Mouse (Mus musculus): ENCODE results near the gene Foxp1. TPM values are rescaled to one million over a fixed set of nuclear protein-coding genes. Genes with fewer than 3 reads are reported as not detected.

The Foxp1 gene
- polyA plus RNA-seq, 1 experiment from 2014 or later = 88.1 TPM

DNA sequence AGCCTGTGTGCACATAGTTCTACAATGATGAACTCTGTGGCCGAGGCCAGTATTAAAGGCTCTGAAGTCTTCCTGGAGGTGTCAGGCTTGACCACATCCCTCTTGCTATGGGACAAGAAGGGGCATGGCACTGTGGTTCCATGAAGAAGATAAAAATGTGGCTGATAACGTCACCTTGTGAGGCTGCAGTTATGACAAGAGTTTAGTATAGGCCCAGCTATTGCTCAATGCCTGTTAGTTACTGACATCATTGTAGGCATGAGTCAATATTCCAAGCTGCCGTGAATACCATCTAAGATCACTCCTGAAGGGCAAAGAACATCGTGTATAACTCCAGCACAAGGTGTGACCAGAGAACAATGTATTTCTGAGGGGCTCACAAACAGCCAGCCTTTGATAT, 323.2 kb downstream of the Foxp1 start:
- Histone ChIP-seq H3K27me3 (ENCODE audit: control insufficient read depth, insufficient read depth, low read length) (no peaks in the 10 kb centered on the region), H3K9me3 (ENCODE audit: control insufficient read depth, low read length) (no peaks in the 10 kb centered on the region), H3K4me1 (ENCODE audit: control insufficient read depth in 2 of 2, insufficient read depth in 2 of 2, low read length in 2 of 2) (peaks cover 33 to 76% of the 10 kb centered on the region in 2 experiments), H3K4me3 (ENCODE audit: control insufficient read depth in 1 of 2, insufficient read depth in 1 of 2, low read depth in 1 of 2, low read length in 2 of 2) (no peak overlapping the region), H3K27ac (replicated peaks in 1 of 2; ENCODE audit: control insufficient read depth in 1 of 2, insufficient read depth in 1 of 2, low read depth in 2 of 2, low read length in 2 of 2) (peak overlapping the region; percentile 50 to 95; a peak in 3 of 4 replicates), H3K36me3 (ENCODE audit: control insufficient read depth, insufficient read depth, low read length) (no peaks in the 10 kb centered on the region), H3K9ac (ENCODE audit: low read length) (no peak overlapping the region), H3K4me2 (ENCODE audit: low read length) (no peak overlapping the region)
- WGBS = 54% methylated on average over 4 of the region's 4 CpGs
- ATAC-seq (ENCODE audit: insufficient number of reproducible peaks, insufficient read depth, low FRiP score, low read depth) = no peak

DNA sequence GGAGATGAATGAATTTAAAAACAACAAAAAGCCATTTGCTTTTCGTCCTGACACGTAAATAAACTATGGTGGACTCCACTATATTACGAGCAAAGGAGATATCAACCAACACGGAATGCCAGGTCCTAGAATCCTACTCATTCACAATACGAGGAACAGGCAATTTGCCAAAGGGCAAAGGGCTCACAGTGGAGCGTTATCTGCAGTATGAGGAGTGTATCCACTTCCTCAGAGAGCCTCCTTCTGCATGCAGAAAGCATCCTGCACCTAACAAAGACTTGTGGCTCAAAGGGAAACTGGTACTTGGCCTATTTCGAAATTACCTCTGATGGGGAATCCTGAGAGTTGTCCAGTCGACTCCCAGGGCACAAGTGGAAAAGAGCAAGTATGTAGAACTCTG, 328.8 kb downstream of the Foxp1 start:
- Histone ChIP-seq H3K9me3 (ENCODE audit: control insufficient read depth, low read length) (no peaks in the 10 kb centered on the region), H3K27ac (replicated peaks in 1 of 2; ENCODE audit: control insufficient read depth in 1 of 2, insufficient read depth in 1 of 2, low read depth in 2 of 2, low read length in 2 of 2) (0 out of 4 replicates have a peak overlapping the region, but pooled peaks of 1 of the 2 experiments have one; percentile 7), H3K36me3 (ENCODE audit: control insufficient read depth, insufficient read depth, low read length) (no peaks in the 10 kb centered on the region), H3K9ac (ENCODE audit: low read length) (no peak overlapping the region), H3K27me3 (ENCODE audit: control insufficient read depth, insufficient read depth, low read length) (no peaks in the 10 kb centered on the region), H3K4me2 (ENCODE audit: low read length) (no peak overlapping the region), H3K4me1 (ENCODE audit: control insufficient read depth in 2 of 2, insufficient read depth in 2 of 2, low read length in 2 of 2) (peaks cover 16 to 53% of the 10 kb centered on the region in 2 experiments), H3K4me3 (ENCODE audit: control insufficient read depth in 1 of 2, insufficient read depth in 1 of 2, low read depth in 1 of 2, low read length in 2 of 2) (no peak overlapping the region)
- no peak for ATAC-seq (ENCODE audit: insufficient number of reproducible peaks, insufficient read depth, low FRiP score, low read depth)
- 20% methylated on average over 8 of the region's 8 CpGs for WGBS

DNA sequence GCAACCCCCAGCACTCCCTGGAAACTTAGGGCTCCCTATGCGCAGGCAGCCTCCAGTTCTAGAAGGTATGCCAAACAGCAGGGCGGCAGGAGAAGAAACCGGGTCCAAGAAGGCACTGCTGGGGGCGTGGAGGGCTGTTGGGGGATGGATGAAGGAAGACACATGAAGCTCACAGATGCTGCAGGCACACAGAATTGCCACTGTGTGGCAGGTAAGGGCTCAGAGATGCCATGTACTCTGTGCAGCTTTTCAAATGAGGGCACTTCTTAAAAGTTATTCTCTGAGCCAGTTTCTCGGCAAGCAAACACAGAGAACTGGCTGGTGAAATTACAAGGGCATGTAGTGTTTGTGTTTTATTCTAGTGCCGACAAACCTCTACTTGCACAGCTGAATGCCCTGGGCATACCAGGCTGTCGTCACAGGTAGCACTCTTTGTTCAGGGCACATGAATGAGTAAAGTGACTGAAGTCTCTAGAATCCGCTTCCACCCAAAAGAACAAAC, 330.8 kb downstream of the Foxp1 start:
- H3K9me3 ChIP-seq (ENCODE audit: control insufficient read depth, low read length) = no peaks in the 10 kb centered on the region
- peak overlapping the region; percentile 21; the same call in 1 of the 2 replicates for H3K4me2 ChIP-seq (ENCODE audit: low read length)
- no peaks in the 10 kb centered on the region for H3K27me3 ChIP-seq (ENCODE audit: control insufficient read depth, insufficient read depth, low read length)
- no peak overlapping the region for H3K27ac ChIP-seq (replicated peaks in 1 of 2; ENCODE audit: control insufficient read depth in 1 of 2, insufficient read depth in 1 of 2, low read depth in 2 of 2, low read length in 2 of 2)
- ATAC-seq (ENCODE audit: insufficient number of reproducible peaks, insufficient read depth, low FRiP score, low read depth) = no peak
- H3K4me3 ChIP-seq (ENCODE audit: control insufficient read depth in 1 of 2, insufficient read depth in 1 of 2, low read depth in 1 of 2, low read length in 2 of 2) = no peak overlapping the region
- peaks cover 14 to 44% of the 10 kb centered on the region in 2 experiments for H3K4me1 ChIP-seq (ENCODE audit: control insufficient read depth in 2 of 2, insufficient read depth in 2 of 2, low read length in 2 of 2)
- 44% methylated on average over 8 of the region's 8 CpGs for WGBS
- H3K36me3 ChIP-seq (ENCODE audit: control insufficient read depth, insufficient read depth, low read length) = no peaks in the 10 kb centered on the region
- H3K9ac ChIP-seq (ENCODE audit: low read length) = 0 out of 2 replicates have a peak overlapping the region, but pooled peaks have one; percentile 5

DNA sequence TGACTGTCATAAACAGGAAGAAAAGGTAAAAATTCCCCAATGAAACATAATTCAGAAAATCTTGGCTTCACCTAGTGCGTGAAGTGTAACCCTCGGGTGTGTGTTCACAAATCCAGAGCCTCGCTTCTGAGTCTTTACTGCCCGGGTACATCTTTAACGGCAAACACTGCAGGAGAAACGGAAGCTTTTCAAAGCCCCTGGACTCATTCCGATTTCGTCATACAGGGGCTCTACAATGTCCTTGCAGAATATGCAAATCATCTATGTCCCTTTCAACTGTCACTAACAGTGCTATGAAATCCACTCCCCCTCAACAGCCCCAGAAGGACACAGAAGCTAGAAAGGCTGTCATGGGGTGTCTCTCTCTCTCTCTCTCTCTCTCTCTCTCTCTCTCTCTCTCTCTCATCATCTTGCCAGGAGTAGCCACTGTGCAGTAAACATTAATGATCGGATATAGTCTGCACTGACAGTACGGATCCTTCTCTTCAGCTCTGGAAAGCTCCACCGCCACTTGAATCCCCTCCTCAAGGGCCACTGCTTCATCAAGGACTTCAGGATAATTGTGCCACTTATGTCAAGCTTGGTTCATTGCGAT, 331.4 kb downstream of the Foxp1 start:
- 56% methylated on average over 12 of the region's 12 CpGs for WGBS
- H3K36me3 ChIP-seq (ENCODE audit: control insufficient read depth, insufficient read depth, low read length) = no peaks in the 10 kb centered on the region
- H3K27ac ChIP-seq (replicated peaks in 1 of 2; ENCODE audit: control insufficient read depth in 1 of 2, insufficient read depth in 1 of 2, low read depth in 2 of 2, low read length in 2 of 2) = no peak overlapping the region
- H3K9ac ChIP-seq (ENCODE audit: low read length) = 0 out of 2 replicates have a peak overlapping the region, but pooled peaks have one; percentile 5
- ATAC-seq (ENCODE audit: insufficient number of reproducible peaks, insufficient read depth, low FRiP score, low read depth) = no peak
- no peak overlapping the region for H3K4me3 ChIP-seq (ENCODE audit: control insufficient read depth in 1 of 2, insufficient read depth in 1 of 2, low read depth in 1 of 2, low read length in 2 of 2)
- peaks cover 17 to 44% of the 10 kb centered on the region in 2 experiments for H3K4me1 ChIP-seq (ENCODE audit: control insufficient read depth in 2 of 2, insufficient read depth in 2 of 2, low read length in 2 of 2)
- peak overlapping the region; percentile 21; the same call in 1 of the 2 replicates for H3K4me2 ChIP-seq (ENCODE audit: low read length)
- no peaks in the 10 kb centered on the region for H3K27me3 ChIP-seq (ENCODE audit: control insufficient read depth, insufficient read depth, low read length)
- no peaks in the 10 kb centered on the region for H3K9me3 ChIP-seq (ENCODE audit: control insufficient read depth, low read length)

DNA sequence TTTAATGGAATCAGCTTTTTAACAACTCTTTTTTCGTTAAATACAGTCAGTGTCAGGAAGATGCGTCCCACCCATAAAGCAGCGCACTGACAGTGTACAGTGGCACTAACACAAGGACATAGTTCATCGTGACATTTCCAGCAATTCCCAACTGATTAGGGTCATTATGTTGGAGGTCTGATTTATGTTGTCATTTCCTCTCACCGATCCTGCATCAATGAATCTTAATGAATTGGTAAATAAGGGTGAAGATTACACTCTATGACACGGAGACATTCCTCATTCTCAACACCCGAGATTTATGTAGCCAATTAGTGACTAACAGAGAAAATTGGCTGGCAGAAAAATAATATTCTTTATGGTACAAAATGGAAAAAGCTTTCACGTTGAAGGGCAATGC, 332.6 kb downstream of the Foxp1 start:
- H3K4me2 ChIP-seq (ENCODE audit: low read length) = no peak overlapping the region
- H3K9me3 ChIP-seq (ENCODE audit: control insufficient read depth, low read length) = no peaks in the 10 kb centered on the region
- no peak overlapping the region for H3K27ac ChIP-seq (replicated peaks in 1 of 2; ENCODE audit: control insufficient read depth in 1 of 2, insufficient read depth in 1 of 2, low read depth in 2 of 2, low read length in 2 of 2)
- peaks cover 17 to 45% of the 10 kb centered on the region in 2 experiments for H3K4me1 ChIP-seq (ENCODE audit: control insufficient read depth in 2 of 2, insufficient read depth in 2 of 2, low read length in 2 of 2)
- no peaks in the 10 kb centered on the region for H3K27me3 ChIP-seq (ENCODE audit: control insufficient read depth, insufficient read depth, low read length)
- 69% methylated on average over 8 of the region's 8 CpGs for WGBS
- no peak for ATAC-seq (ENCODE audit: insufficient number of reproducible peaks, insufficient read depth, low FRiP score, low read depth)
- no peaks in the 10 kb centered on the region for H3K36me3 ChIP-seq (ENCODE audit: control insufficient read depth, insufficient read depth, low read length)
- H3K4me3 ChIP-seq (ENCODE audit: control insufficient read depth in 1 of 2, insufficient read depth in 1 of 2, low read depth in 1 of 2, low read length in 2 of 2) = no peak overlapping the region
- no peak overlapping the region for H3K9ac ChIP-seq (ENCODE audit: low read length)

DNA sequence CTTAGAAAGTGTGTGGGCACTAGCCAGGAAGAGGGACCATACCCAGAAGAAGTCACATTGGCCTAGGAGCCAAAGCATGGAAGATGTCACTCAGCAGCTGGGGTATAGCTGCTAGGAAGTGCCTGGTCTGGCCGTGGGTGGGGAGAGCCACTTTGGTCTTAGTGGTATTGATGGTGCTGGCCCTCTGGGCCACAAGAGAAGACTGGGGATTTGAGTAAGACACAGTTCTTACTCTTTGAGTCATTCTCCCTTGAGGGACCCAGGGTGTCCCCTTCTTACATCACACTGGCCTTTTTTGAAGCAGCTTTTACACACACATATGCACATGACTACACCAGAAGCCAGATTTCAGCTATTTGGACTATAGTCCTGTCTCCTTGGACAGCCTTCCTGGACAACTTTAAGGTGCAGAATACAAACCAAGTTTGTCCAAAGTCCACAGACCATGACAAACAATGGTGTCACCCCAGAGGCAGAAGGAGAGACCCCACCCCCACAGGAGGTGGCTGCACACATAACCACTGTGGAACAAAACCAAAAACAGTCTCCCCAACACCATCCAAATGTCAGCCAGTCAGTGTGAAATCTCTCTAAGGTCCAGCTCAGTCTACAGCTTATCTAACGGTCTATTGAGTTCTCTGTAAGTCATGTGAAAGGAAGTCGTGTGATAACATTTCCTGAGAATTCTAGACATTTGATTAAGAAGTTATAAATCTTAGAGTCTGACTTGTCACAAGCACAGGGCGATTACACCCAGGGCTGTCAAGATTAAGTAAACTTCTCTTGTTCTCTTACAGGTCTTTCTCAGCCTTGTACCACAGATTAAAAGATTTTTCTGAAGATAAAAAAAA, 333.9 kb downstream of the Foxp1 start:
- Histone ChIP-seq H3K9me3 (ENCODE audit: control insufficient read depth, low read length) (no peaks in the 10 kb centered on the region), H3K4me2 (ENCODE audit: low read length) (no peak overlapping the region), H3K36me3 (ENCODE audit: control insufficient read depth, insufficient read depth, low read length) (no peaks in the 10 kb centered on the region)

DNA sequence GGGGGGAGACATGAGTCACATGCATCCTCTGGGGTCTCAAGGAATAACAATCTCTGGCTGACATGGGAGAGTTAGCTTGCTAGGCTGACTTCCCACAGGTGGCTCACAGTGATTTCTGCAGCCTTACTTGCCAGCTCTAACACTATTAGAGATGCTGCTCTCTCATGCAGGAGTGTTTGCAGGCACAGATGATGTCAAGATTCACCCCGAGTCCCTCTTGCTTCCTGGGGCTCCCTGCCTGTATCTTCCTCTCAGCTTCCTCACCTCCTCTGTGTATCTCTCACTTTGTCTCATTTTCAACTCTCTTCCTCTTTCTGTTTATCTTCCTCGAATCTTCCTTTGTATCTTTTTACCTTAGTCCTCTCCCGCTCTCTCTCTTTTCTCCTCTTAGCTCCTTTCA, 334.6 kb downstream of the Foxp1 start:
- Histone ChIP-seq H3K9me3 (ENCODE audit: control insufficient read depth, low read length) (no peaks in the 10 kb centered on the region), H3K4me3 (ENCODE audit: control insufficient read depth in 1 of 2, insufficient read depth in 1 of 2, low read depth in 1 of 2, low read length in 2 of 2) (no peak overlapping the region), H3K4me2 (ENCODE audit: low read length) (no peak overlapping the region), H3K9ac (ENCODE audit: low read length) (no peak overlapping the region), H3K4me1 (ENCODE audit: control insufficient read depth in 2 of 2, insufficient read depth in 2 of 2, low read length in 2 of 2) (peaks cover 14 to 32% of the 10 kb centered on the region in 2 experiments), H3K27ac (replicated peaks in 1 of 2; ENCODE audit: control insufficient read depth in 1 of 2, insufficient read depth in 1 of 2, low read depth in 2 of 2, low read length in 2 of 2) (no peak overlapping the region), H3K36me3 (ENCODE audit: control insufficient read depth, insufficient read depth, low read length) (no peaks in the 10 kb centered on the region), H3K27me3 (ENCODE audit: control insufficient read depth, insufficient read depth, low read length) (no peaks in the 10 kb centered on the region)
- ATAC-seq (ENCODE audit: insufficient number of reproducible peaks, insufficient read depth, low FRiP score, low read depth) = no peak
- 59% methylated on average over 3 of the region's 3 CpGs for WGBS

More for the DNA sequence above, 333.9 kb downstream of the Foxp1 start:
- H3K9ac ChIP-seq (ENCODE audit: low read length) = no peak overlapping the region
- no peaks in the 10 kb centered on the region for H3K27me3 ChIP-seq (ENCODE audit: control insufficient read depth, insufficient read depth, low read length)
- no peak overlapping the region for H3K27ac ChIP-seq (replicated peaks in 1 of 2; ENCODE audit: control insufficient read depth in 1 of 2, insufficient read depth in 1 of 2, low read depth in 2 of 2, low read length in 2 of 2)
- WGBS = 46% methylated on average over 4 of the region's 4 CpGs
- H3K4me3 ChIP-seq (ENCODE audit: control insufficient read depth in 1 of 2, insufficient read depth in 1 of 2, low read depth in 1 of 2, low read length in 2 of 2) = no peak overlapping the region
- no peak for ATAC-seq (ENCODE audit: insufficient number of reproducible peaks, insufficient read depth, low FRiP score, low read depth)
- H3K4me1 ChIP-seq (ENCODE audit: control insufficient read depth in 2 of 2, insufficient read depth in 2 of 2, low read length in 2 of 2) = peaks cover 14 to 38% of the 10 kb centered on the region in 2 experiments

Measured in heart, embryonic 14.5 days (tissue).